Mouse (Mus musculus) lung, adult 18-20 months (tissue): ENCODE data around the gene Zranb2.
A peak's percentile ranks its signal among the peaks of the same experiment; 100 is the strongest.

Source experiments
- DNase-seq, 2 experiments: peaks; one replicate each; pipeline ENCODE4 v3.0.0; 2022; ENCODE audit warnings: mixed read lengths in 2 of 2

Zranb2 gene

GRCm38 (mm10) chr3:157533964-157534785, at the start of gene Zranb2:
Zranb2 (plus strand) TSS chr3:157534160.
- DNase-seq: peak; percentile 91 to 93

GRCm38 (mm10) chr3:157492043-157492442, 41.9 kb upstream of the Zranb2 start:
- DNase-seq: no peak

- DNase-seq: no peak
Observed at GRCm38 (mm10) chr3:157502216-157502615, 31.7 kb upstream of the Zranb2 start.

- no peak for DNase-seq
Observed at GRCm38 (mm10) chr3:157514116-157514796, 19.7 kb upstream of the Zranb2 start.

GRCm38 (mm10) chr3:157516471-157516870, 17.5 kb upstream of the Zranb2 start:
- no peak for DNase-seq

- DNase-seq: no peak
Observed at GRCm38 (mm10) chr3:157517992-157518391, 16.0 kb upstream of the Zranb2 start.

- peak in 1 of 2 experiments; percentile 7 for DNase-seq
Observed at GRCm38 (mm10) chr3:157520433-157520832, 13.5 kb upstream of the Zranb2 start.

GRCm38 (mm10) chr3:157523834-157524233, 10.1 kb upstream of the Zranb2 start:
- DNase-seq: no peak

GRCm38 (mm10) chr3:157531585-157531984, 2.4 kb upstream of the Zranb2 start:
- DNase-seq: no peak

GRCm38 (mm10) chr3:157534786-157535415, 941 bp downstream of the Zranb2 start:
- DNase-seq: peak in 1 of 2 experiments; percentile 5

- no peak for DNase-seq
Observed at GRCm38 (mm10) chr3:157549323-157549722, 15.4 kb downstream of the Zranb2 start.

GRCm38 (mm10) chr3:157549758-157550600, 16.0 kb downstream of the Zranb2 start:
- no peak for DNase-seq

- no peak for DNase-seq
Observed at GRCm38 (mm10) chr3:157565196-157565595, 31.2 kb downstream of the Zranb2 start.

- peak; percentile 9 to 23 for DNase-seq
Observed at GRCm38 (mm10) chr3:157566725-157567565, 33.0 kb downstream of the Zranb2 start, which contains the start of gene Ptger3. Ptger3 (plus strand) TSS chr3:157566892.

- DNase-seq: no peak
Observed at GRCm38 (mm10) chr3:157567566-157568132, 33.7 kb downstream of the Zranb2 start.

GRCm38 (mm10) chr3:157572011-157572410, 38.1 kb downstream of the Zranb2 start:
- no peak for DNase-seq

- DNase-seq: no peak
Observed at GRCm38 (mm10) chr3:157575441-157576342, 41.7 kb downstream of the Zranb2 start.

- DNase-seq: no peak
Observed at GRCm38 (mm10) chr3:157576343-157576722, 42.4 kb downstream of the Zranb2 start.

GRCm38 (mm10) chr3:157576862-157577261, 42.9 kb downstream of the Zranb2 start:
- DNase-seq: no peak
